Mouse (Mus musculus) liver, embryonic 12.5 days (tissue): ENCODE measurements at regions not wholly inside any gene's neighbourhood (a gene's known extent, or its start where the extent isn't known, plus 50 kb on each side); places are given as distances from the start of the nearest gene placed in this dataset.

Source experiments
- ATAC-seq: fragments of 200-750 bp; cut with Nextera tagmentation; 2 replicates; pipeline ENCODE4 v1.8.0; 2017; ENCODE audit warnings: moderate number of reproducible peaks, mild to moderate bottlenecking, moderate library complexity
- H3K27ac ChIP-seq: fragments of 300-500 bp; sonication (generic); 2 replicates; pipeline ENCODE4 v1.5.1; 2016; ENCODE audit warnings: mild to moderate bottlenecking
- H3K27me3 ChIP-seq: fragments of 300-500 bp; sonication (generic); replicated peaks from 2 replicates; pipeline ENCODE4 v1.6.1; 2016; ENCODE audit warnings: mild to moderate bottlenecking, moderate library complexity
- H3K36me3 ChIP-seq: fragments of 300-500 bp; sonication (generic); 2 replicates; pipeline ENCODE4 v1.6.1; 2016; ENCODE audit warnings: mild to moderate bottlenecking, moderate library complexity
- H3K4me1 ChIP-seq: fragments of 300-500 bp; sonication (generic); 2 replicates; pipeline ENCODE4 v1.6.1; 2016
- H3K4me2 ChIP-seq: fragments of 300-500 bp; sonication (generic); 2 replicates; pipeline ENCODE4 v1.6.1; 2016; ENCODE audit warnings: mild to moderate bottlenecking, moderate library complexity
- H3K4me3 ChIP-seq: fragments of 300-500 bp; sonication (generic); 2 replicates; pipeline ENCODE4 v1.5.1; 2016; ENCODE audit warnings: mild to moderate bottlenecking, moderate library complexity
- H3K9ac ChIP-seq: fragments of 300-500 bp; sonication (generic); 2 replicates; pipeline ENCODE4 v1.6.1; 2016; ENCODE audit warnings: mild to moderate bottlenecking, moderate library complexity
- H3K9me3 ChIP-seq: fragments of 300-500 bp; sonication (generic); replicated peaks from 2 replicates; pipeline ENCODE4 v1.6.1; 2016; ENCODE audit warnings: mild to moderate bottlenecking, moderate library complexity
- WGBS: fragments of 180-500 bp; shearing (Covaris S2); methylation state at CpG from one replicate; pipeline ENCODE4 v1.1.7; 2016; ENCODE audit not compliant: insufficient replicate concordance; 5-methylcytosine and 5-hydroxymethylcytosine counted together

DNA sequence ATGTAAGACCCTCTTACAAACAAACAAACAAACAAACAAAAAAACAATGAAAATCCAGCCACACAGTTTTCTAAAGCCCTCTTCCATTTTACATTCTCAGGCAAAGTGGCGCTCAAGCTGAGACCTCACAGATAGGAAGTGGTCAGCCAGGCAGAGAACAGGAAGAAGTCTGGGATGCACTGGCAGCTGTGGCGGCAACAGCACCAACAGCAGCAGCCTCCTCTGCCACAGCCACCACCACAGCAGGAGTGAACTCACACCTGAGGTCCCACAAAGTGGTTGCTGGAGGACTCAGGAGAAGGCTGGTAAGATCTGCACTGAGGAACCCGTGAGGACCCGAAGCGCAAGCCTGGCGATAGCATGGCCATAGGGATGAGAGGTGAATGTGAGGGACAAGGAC lies 156.3 kb downstream of the Grm4 start:
- Histone ChIP-seq H3K36me3 (no peaks in the 10 kb centered on the region), H3K27ac (no peak overlapping the region), H3K4me3 (no peak overlapping the region), H3K9me3 (no peaks in the 10 kb centered on the region), H3K9ac (no peak overlapping the region), H3K27me3 (0 out of 2 replicates have a peak, but pooled peaks cover 4% of the 10 kb centered on the region), H3K4me1 (no peaks in the 10 kb centered on the region), H3K4me2 (no peak overlapping the region)
- 68% methylated on average over 6 of the region's 6 CpGs for WGBS
- no peak for ATAC-seq

GRCm38 (mm10) chr17:27364338-27364737 lies 156.9 kb downstream of the Grm4 start:
- Histone ChIP-seq H3K9me3 (no peaks in the 10 kb centered on the region), H3K9ac (no peak overlapping the region), H3K4me2 (no peak overlapping the region), H3K36me3 (no peaks in the 10 kb centered on the region), H3K27ac (no peak overlapping the region), H3K27me3 (0 out of 2 replicates have a peak, but pooled peaks cover 4% of the 10 kb centered on the region), H3K4me3 (no peak overlapping the region), H3K4me1 (no peaks in the 10 kb centered on the region)
- ATAC-seq = no peak
- WGBS = 73% methylated on average over 7 of the region's 7 CpGs

DNA sequence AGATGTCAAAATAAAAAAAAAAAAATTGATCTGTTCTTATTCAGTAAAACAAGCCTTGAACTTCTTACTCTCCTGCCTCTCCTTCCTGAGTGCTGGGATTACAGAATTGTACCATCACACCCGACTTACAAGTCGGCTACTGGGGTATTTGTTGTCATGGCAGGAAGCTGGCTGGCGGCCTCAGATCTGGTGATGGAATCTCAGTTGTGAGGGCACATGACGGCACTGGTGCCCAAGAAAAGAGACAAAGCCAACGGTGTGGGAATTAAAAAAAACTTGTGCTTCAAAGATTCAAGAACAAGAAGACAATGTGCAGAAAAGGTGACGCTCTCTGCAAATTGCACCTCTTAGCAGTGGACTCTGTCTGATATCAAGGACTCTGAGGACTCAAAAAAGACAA lies 157.3 kb downstream of the Grm4 start:
- WGBS = 51% methylated on average over 6 of the region's 6 CpGs
- no peak overlapping the region for H3K27ac ChIP-seq

GRCm38 (mm10) chr17:27362221-27362620 lies 158.0 kb upstream of the Lemd2 start:
- Histone ChIP-seq H3K4me2 (no peak overlapping the region), H3K27me3 (0 out of 2 replicates have a peak, but pooled peaks cover 4% of the 10 kb centered on the region), H3K36me3 (no peaks in the 10 kb centered on the region), H3K27ac (no peak overlapping the region), H3K4me3 (no peak overlapping the region), H3K4me1 (no peaks in the 10 kb centered on the region), H3K9ac (no peak overlapping the region), H3K9me3 (no peaks in the 10 kb centered on the region)
- WGBS = 75% methylated on average over 8 of the region's 8 CpGs
- ATAC-seq = no peak

More for the DNA sequence above, 157.3 kb downstream of the Grm4 start:
- Histone ChIP-seq H3K9ac (no peak overlapping the region), H3K4me3 (no peak overlapping the region), H3K36me3 (no peaks in the 10 kb centered on the region), H3K27me3 (0 out of 2 replicates have a peak, but pooled peaks cover 4% of the 10 kb centered on the region), H3K9me3 (no peaks in the 10 kb centered on the region), H3K4me1 (no peaks in the 10 kb centered on the region), H3K4me2 (no peak overlapping the region)
- ATAC-seq = no peak

- no peak for ATAC-seq
- Histone ChIP-seq H3K4me1 (no peaks in the 10 kb centered on the region), H3K9me3 (no peaks in the 10 kb centered on the region), H3K27ac (no peak overlapping the region), H3K4me2 (no peak overlapping the region), H3K36me3 (no peaks in the 10 kb centered on the region), H3K4me3 (no peak overlapping the region), H3K9ac (no peak overlapping the region), H3K27me3 (0 out of 2 replicates have a peak, but pooled peaks cover 4% of the 10 kb centered on the region)
- 59% methylated on average over 2 of the region's 2 CpGs for WGBS
Observed at GRCm38 (mm10) chr17:27361362-27361761, 157.1 kb upstream of the Lemd2 start.

- ATAC-seq = no peak
- no peak overlapping the region for H3K9ac ChIP-seq
- H3K4me1 ChIP-seq = no peaks in the 10 kb centered on the region
- H3K4me2 ChIP-seq = no peak overlapping the region
- no peak overlapping the region for H3K27ac ChIP-seq
- WGBS = 62% methylated on average over 3 of the region's 3 CpGs
- no peak overlapping the region for H3K4me3 ChIP-seq
- H3K9me3 ChIP-seq = 0 out of 2 replicates have a peak, but pooled peaks cover 4% of the 10 kb centered on the region
- no peaks in the 10 kb centered on the region for H3K36me3 ChIP-seq
- 0 out of 2 replicates have a peak, but pooled peaks cover 4% of the 10 kb centered on the region for H3K27me3 ChIP-seq
Observed at GRCm38 (mm10) chr17:27356862-27357261, 152.6 kb upstream of the Lemd2 start.

DNA sequence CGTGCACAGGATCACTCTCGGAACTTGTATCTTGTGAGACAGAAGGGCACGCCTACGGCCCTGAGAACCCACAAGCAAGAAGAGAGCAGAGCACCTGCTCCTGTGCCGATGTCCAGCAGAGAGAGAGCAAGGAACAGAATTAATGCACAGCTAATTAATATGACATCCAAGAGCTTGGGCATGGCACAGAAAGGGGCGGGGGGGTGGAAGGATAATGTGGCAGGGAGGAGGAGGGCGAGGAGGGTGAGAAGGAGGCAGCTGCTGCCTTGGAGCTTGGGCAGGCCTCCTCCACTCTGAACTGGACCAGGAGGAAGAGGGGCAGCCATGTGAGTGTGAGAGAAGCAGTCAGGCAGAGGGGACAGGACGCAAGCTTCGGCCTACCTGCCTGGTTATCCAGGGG lies 151.4 kb upstream of the Lemd2 start:
- Histone ChIP-seq H3K36me3 (no peaks in the 10 kb centered on the region), H3K4me1 (no peaks in the 10 kb centered on the region), H3K9ac (no peak overlapping the region), H3K27me3 (0 out of 2 replicates have a peak, but pooled peaks cover 4% of the 10 kb centered on the region), H3K27ac (no peak overlapping the region), H3K4me3 (no peak overlapping the region), H3K4me2 (no peak overlapping the region), H3K9me3 (0 out of 2 replicates have a peak, but pooled peaks cover 4% of the 10 kb centered on the region)
- WGBS = 82% methylated on average over 9 of the region's 9 CpGs
- ATAC-seq = no peak

DNA sequence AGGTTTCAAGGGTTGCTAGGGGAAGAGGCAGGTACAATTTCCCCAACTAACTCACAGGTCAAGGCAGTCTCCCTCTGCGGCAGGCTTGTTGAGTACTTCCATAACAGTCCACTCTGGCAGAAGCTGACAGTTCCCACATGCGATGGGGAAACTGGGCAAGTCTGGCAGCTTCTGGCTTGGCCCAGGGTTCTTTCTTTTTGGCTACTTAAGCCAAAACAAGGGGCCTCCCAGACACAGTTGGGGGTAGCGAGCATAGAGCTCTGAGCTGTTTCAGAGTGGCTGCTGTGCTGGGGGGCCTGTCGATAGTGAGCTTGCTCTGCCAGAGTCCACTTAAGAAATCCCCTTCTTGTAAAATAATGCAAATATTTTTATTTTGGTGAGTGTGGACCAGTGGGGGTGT lies 150.8 kb upstream of the Lemd2 start:
- Histone ChIP-seq H3K9me3 (0 out of 2 replicates have a peak, but pooled peaks cover 4% of the 10 kb centered on the region), H3K27ac (no peak overlapping the region), H3K36me3 (no peaks in the 10 kb centered on the region), H3K9ac (no peak overlapping the region), H3K27me3 (no peaks in the 10 kb centered on the region), H3K4me3 (no peak overlapping the region), H3K4me1 (no peaks in the 10 kb centered on the region), H3K4me2 (no peak overlapping the region)
- ATAC-seq = no peak
- WGBS = 87% methylated on average over 4 of the region's 4 CpGs

GRCm38 (mm10) chr17:27349911-27350310 lies 145.6 kb upstream of the Lemd2 start:
- Histone ChIP-seq H3K4me1 (no peaks in the 10 kb centered on the region), H3K27ac (no peak overlapping the region), H3K4me3 (no peak overlapping the region), H3K27me3 (0 out of 2 replicates have a peak, but pooled peaks cover 7% of the 10 kb centered on the region), H3K4me2 (no peak overlapping the region), H3K9ac (no peak overlapping the region), H3K36me3 (no peaks in the 10 kb centered on the region), H3K9me3 (0 out of 2 replicates have a peak, but pooled peaks cover under 1% of the 10 kb centered on the region)
- WGBS = 84% methylated on average over 9 of the region's 9 CpGs
- ATAC-seq = no peak

DNA sequence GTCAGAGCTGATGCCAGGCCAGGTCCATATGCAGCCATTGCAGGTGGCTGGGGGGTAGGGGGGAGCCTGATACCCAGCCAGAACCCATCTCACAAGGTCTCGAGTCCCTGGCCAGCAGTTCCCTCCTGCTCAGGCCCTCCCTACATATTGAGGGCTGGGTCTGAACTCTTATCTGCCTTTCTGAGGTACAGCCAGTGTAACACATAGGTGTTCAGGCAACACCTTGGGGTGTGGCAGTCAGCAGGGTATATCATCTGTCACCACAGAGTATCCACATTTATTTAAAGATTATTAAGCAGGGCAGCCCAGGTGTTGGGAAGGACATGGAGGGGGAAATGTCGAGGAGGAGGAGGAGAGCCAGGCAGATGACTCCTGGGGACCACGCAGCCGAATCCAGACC lies 145.2 kb upstream of the Lemd2 start:
- Histone ChIP-seq H3K9ac (no peak overlapping the region), H3K4me1 (no peaks in the 10 kb centered on the region), H3K9me3 (no peaks in the 10 kb centered on the region), H3K27me3 (0 out of 2 replicates have a peak, but pooled peaks cover 7% of the 10 kb centered on the region), H3K27ac (no peak overlapping the region), H3K4me2 (no peak overlapping the region), H3K36me3 (no peaks in the 10 kb centered on the region), H3K4me3 (no peak overlapping the region)
- ATAC-seq = no peak
- 57% methylated on average over 4 of the region's 4 CpGs for WGBS

GRCm38 (mm10) chr17:27341952-27342890 lies 138.0 kb upstream of the Lemd2 start:
- peak overlapping the region; percentile 38 for H3K4me3 ChIP-seq
- no peaks in the 10 kb centered on the region for H3K9me3 ChIP-seq
- H3K27ac ChIP-seq = peak overlapping the region; percentile 60
- H3K4me1 ChIP-seq = peaks cover 33% of the 10 kb centered on the region
- no peaks in the 10 kb centered on the region for H3K36me3 ChIP-seq
- 15% methylated on average over 13 of the region's 14 CpGs for WGBS
- H3K9ac ChIP-seq = peak overlapping the region; percentile 44; the same call in 1 of the 2 replicates
- peak overlapping the region; percentile 62 for H3K4me2 ChIP-seq
- ATAC-seq = peak; percentile 54; the same call in 1 of the 2 replicates
- H3K27me3 ChIP-seq = 0 out of 2 replicates have a peak, but pooled peaks cover 7% of the 10 kb centered on the region

DNA sequence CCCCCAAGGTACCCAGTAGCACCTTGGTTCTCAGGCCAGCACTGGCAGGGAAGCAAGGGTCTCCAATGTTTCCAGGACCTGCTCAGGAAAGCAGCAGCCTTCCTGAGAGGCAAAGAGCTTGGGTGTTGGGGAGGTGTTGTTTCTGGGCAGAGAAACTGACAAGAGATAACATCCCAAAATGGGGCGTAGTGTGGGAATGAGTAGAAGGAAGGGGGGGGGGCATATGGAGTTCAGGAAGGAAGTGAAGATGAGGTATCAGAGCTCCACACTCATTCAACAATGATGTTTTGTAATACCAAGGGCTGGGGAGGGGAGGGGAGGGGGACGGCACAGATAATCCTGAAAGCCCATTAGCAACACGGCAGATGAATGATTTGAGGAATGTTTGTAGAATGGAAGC lies 135.6 kb upstream of the Lemd2 start:
- 34% methylated on average over 3 of the region's 3 CpGs for WGBS
- Histone ChIP-seq H3K4me1 (peaks cover 43% of the 10 kb centered on the region), H3K4me3 (no peak overlapping the region), H3K27ac (no peak overlapping the region), H3K9me3 (no peaks in the 10 kb centered on the region), H3K36me3 (no peaks in the 10 kb centered on the region), H3K27me3 (no peaks in the 10 kb centered on the region), H3K4me2 (no peak overlapping the region), H3K9ac (no peak overlapping the region)
- ATAC-seq = no peak
